Mouse (Mus musculus) limb, embryonic 12.5 days (tissue): Measurements from ENCODE around the gene Npl. TPM values are rescaled to one million over a fixed set of nuclear protein-coding genes. Genes with fewer than 3 reads are reported as not detected.
A peak's percentile ranks its signal among the peaks of the same experiment; 100 is the strongest.
"Not testable (repeated sequence)": the region's sequence is repeated elsewhere in the genome, so short reads cannot be mapped to it uniquely, and the experiment has no call there.

Experiments used
- ATAC-seq: fragments of 200-750 bp; cut with Nextera tagmentation; 2 replicates; pipeline ENCODE4 v1.8.0; 2017; ENCODE audit warnings: low read depth, moderate TSS enrichment; ENCODE audit not compliant: insufficient number of reproducible peaks, insufficient read depth, low FRiP score, low TSS enrichment
- H3K27ac ChIP-seq: fragments of 300-500 bp; sonication (generic); 2 replicates; pipeline ENCODE4 v1.5.1; 2016; ENCODE audit warnings: mild to moderate bottlenecking, moderate library complexity
- H3K27me3 ChIP-seq: fragments of 300-500 bp; sonication (generic); 2 replicates; pipeline ENCODE4 v1.6.1; 2016; ENCODE audit warnings: mild to moderate bottlenecking, moderate library complexity
- H3K36me3 ChIP-seq: fragments of 300-500 bp; sonication (generic); 2 replicates; pipeline ENCODE4 v1.6.1; 2016; ENCODE audit warnings: mild to moderate bottlenecking, moderate library complexity
- H3K4me1 ChIP-seq: fragments of 300-500 bp; sonication (generic); replicated peaks from 2 replicates; pipeline ENCODE4 v1.6.1; 2016
- H3K4me2 ChIP-seq: fragments of 300-500 bp; sonication (generic); 2 replicates; pipeline ENCODE4 v1.6.1; 2016; ENCODE audit warnings: mild to moderate bottlenecking, moderate library complexity
- H3K4me3 ChIP-seq: fragments of 300-500 bp; sonication (generic); replicated peaks from 2 replicates; pipeline ENCODE4 v1.5.1; 2016; ENCODE audit warnings: mild to moderate bottlenecking
- H3K9ac ChIP-seq: fragments of 300-500 bp; sonication (generic); replicated peaks from 2 replicates; pipeline ENCODE4 v1.6.1; 2016; ENCODE audit warnings: mild to moderate bottlenecking, moderate library complexity
- H3K9me3 ChIP-seq: fragments of 300-500 bp; sonication (generic); 2 replicates; pipeline ENCODE4 v1.6.1; 2016; ENCODE audit warnings: mild to moderate bottlenecking, moderate library complexity
- WGBS: fragments of 180-500 bp; shearing (Covaris S2); methylation state at CpG from one replicate; pipeline ENCODE4 v1.1.7; 2016; 5-methylcytosine and 5-hydroxymethylcytosine counted together
- polyA plus RNA-seq: library from polyadenylated mRNA; unstranded; fragments of >200 nt; fragmentation: Nextera tagmentation; extraction: Ambion mirVana; gene quantifications from 2 replicates; pipeline ENCODE4 v1.2.1, GENCODE M21; 2016

Gene Npl
- polyA plus RNA-seq, 1 experiment from 2014 or later, result 5.3 TPM

- no peak overlapping the region for H3K4me2 ChIP-seq
- ATAC-seq, result no peak
- H3K27me3 ChIP-seq, result no peaks in the 10 kb centered on the region
- H3K9me3 ChIP-seq, result no peaks in the 10 kb centered on the region
- H3K27ac ChIP-seq, result no peak overlapping the region
- H3K9ac ChIP-seq, result no peak overlapping the region
- WGBS, result 76% methylated on average over 3 of the region's 3 CpGs
- no peaks in the 10 kb centered on the region for H3K4me1 ChIP-seq
- H3K36me3 ChIP-seq, result no peaks in the 10 kb centered on the region
- H3K4me3 ChIP-seq, result no peak overlapping the region
Observed at GRCm38 (mm10) chr1:153540753-153541152, 9.1 kb downstream of the Npl start.

DNA sequence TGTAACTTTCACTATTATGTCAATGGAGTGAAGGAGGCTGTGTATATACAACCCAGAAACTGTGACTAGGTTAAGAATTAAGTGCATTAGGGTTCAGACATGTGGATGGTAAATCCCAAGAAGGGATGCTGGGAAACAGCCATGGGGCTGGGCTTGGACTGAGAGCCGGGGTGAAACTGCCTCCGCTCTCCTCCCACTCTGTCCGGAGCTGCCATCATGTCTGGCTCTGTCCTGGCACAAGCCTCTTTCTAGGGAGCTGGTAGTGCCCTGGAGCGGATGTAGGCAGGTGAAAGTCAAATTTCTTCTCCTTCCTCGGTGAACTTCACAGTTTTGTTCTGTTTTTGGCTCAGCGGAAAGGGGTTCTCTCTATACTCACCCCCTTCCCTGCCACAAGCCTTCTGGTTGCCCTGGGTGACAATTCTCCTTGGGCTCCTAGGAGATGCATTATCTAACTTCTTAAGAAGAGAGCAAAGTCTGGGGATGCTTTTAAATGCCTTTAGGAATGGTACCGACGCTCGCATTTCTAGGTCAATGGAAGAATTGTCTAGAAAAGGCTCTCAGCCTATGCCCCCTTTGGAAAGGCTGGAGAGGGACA lies 10.0 kb downstream of the Npl start:
- Histone ChIP-seq H3K9ac (no peak overlapping the region), H3K4me2 (no peak overlapping the region), H3K27me3 (no peaks in the 10 kb centered on the region), H3K27ac (no peak overlapping the region), H3K9me3 (no peaks in the 10 kb centered on the region), H3K4me1 (no peaks in the 10 kb centered on the region), H3K36me3 (no peaks in the 10 kb centered on the region), H3K4me3 (no peak overlapping the region)
- 84% methylated on average over 9 of the region's 9 CpGs for WGBS
- no peak for ATAC-seq

- Histone ChIP-seq H3K36me3 (no peaks in the 10 kb centered on the region), H3K4me2 (no peak overlapping the region), H3K4me3 (no peak overlapping the region), H3K9me3 (no peaks in the 10 kb centered on the region), H3K4me1 (peaks cover 11% of the 10 kb centered on the region; the same call in 1 of the 2 replicates), H3K9ac (no peak overlapping the region), H3K27ac (no peak overlapping the region), H3K27me3 (no peaks in the 10 kb centered on the region)
- ATAC-seq, result no peak
- WGBS, result 77% methylated on average over 9 of the region's 9 CpGs
Observed at GRCm38 (mm10) chr1:153535611-153536010, 14.2 kb downstream of the Npl start.

DNA sequence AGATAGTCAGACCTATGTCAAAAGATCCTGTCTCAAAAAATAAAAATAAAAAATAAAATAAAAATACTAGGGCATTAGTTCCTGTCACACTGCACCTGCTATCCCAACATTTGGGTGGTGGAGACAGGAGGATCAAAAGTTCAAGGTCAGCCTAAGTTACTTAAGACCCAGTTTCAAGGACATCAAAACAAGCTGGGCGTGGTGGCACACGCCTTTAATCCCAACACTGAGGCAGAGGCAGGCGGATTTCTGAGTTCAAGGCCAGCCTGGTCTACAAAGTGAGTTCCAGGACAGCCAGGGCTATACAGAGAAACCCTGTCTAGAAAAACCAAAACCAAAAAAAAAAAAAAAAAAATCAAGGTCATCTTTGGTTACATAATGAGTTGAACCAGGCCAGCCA lies 16.9 kb downstream of the Npl start:
- not testable (repeated sequence) for H3K4me2 ChIP-seq, H3K4me3 ChIP-seq, H3K9me3 ChIP-seq, H3K27me3 ChIP-seq, H3K36me3 ChIP-seq, H3K9ac ChIP-seq, ATAC-seq
- Histone ChIP-seq H3K27ac (peak overlapping the region; percentile 85; the same call in 1 of the 2 replicates), H3K4me1 (peaks cover 11% of the 10 kb centered on the region; the same call in 1 of the 2 replicates)
- WGBS, result 89% methylated on average over 3 of the region's 3 CpGs

GRCm38 (mm10) chr1:153532234-153532841 lies 17.5 kb downstream of the Npl start:
- Histone ChIP-seq H3K27me3 (no peaks in the 10 kb centered on the region), H3K27ac (peak overlapping the region; percentile 85), H3K4me2 (peak overlapping the region; percentile 39), H3K9me3 (no peaks in the 10 kb centered on the region), H3K9ac (peak overlapping the region; percentile 40; the same call in 1 of the 2 replicates), H3K4me3 (no peak overlapping the region), H3K36me3 (no peaks in the 10 kb centered on the region), H3K4me1 (peaks cover 11% of the 10 kb centered on the region; the same call in 1 of the 2 replicates)
- ATAC-seq, result 0 out of 2 replicates have a peak, but pooled peaks have one; percentile 29
- 22% methylated on average over 12 of the region's 12 CpGs for WGBS

- peak overlapping the region; percentile 39 for H3K4me2 ChIP-seq
- 37% methylated on average over 9 of the region's 9 CpGs for WGBS
- peak overlapping the region; percentile 40 for H3K9ac ChIP-seq
- peaks cover 11% of the 10 kb centered on the region; the same call in 1 of the 2 replicates for H3K4me1 ChIP-seq
- peak overlapping the region; percentile 85 for H3K27ac ChIP-seq
- no peaks in the 10 kb centered on the region for H3K9me3 ChIP-seq
- no peaks in the 10 kb centered on the region for H3K27me3 ChIP-seq
- H3K4me3 ChIP-seq, result no peak overlapping the region
- no peaks in the 10 kb centered on the region for H3K36me3 ChIP-seq
- no peak; the same call in 1 of the 2 replicates for ATAC-seq
Observed at GRCm38 (mm10) chr1:153531677-153532233, 18.1 kb downstream of the Npl start.

GRCm38 (mm10) chr1:153522116-153522515 lies 27.7 kb downstream of the Npl start:
- Histone ChIP-seq H3K4me1 (no peaks in the 10 kb centered on the region), H3K9ac (no peak overlapping the region), H3K9me3 (no peaks in the 10 kb centered on the region), H3K27me3 (no peaks in the 10 kb centered on the region), H3K4me2 (no peak overlapping the region), H3K27ac (no peak overlapping the region), H3K4me3 (no peak overlapping the region), H3K36me3 (no peaks in the 10 kb centered on the region)
- 53% methylated on average over 3 of the region's 3 CpGs for WGBS
- ATAC-seq, result no peak

DNA sequence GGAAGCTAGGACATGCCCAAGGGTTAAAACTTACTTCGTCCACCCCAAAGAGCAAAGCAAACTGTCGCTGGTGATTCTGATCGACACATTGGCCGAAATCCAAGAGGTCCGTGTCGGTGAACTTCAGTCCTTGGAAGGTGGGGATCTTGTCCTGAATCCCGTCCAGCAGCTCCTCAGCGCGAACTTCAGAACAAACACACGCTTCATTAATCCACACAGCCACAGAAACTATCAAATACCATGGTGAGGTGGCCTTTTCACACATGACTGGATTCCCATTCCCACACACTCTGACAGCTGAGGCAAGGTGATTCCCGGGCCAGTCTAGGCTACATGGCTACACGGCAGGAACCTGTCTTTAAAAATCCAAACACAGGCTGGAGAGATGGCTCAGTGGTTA lies 34.5 kb downstream of the Npl start:
- no peak overlapping the region for H3K9ac ChIP-seq
- H3K27me3 ChIP-seq, result no peaks in the 10 kb centered on the region
- no peaks in the 10 kb centered on the region for H3K9me3 ChIP-seq
- ATAC-seq, result no peak
- no peaks in the 10 kb centered on the region for H3K4me1 ChIP-seq
- WGBS, result 93% methylated on average over 12 of the region's 12 CpGs
- H3K36me3 ChIP-seq, result no peaks in the 10 kb centered on the region
- no peak overlapping the region for H3K4me2 ChIP-seq
- no peak overlapping the region for H3K4me3 ChIP-seq
- H3K27ac ChIP-seq, result no peak overlapping the region

DNA sequence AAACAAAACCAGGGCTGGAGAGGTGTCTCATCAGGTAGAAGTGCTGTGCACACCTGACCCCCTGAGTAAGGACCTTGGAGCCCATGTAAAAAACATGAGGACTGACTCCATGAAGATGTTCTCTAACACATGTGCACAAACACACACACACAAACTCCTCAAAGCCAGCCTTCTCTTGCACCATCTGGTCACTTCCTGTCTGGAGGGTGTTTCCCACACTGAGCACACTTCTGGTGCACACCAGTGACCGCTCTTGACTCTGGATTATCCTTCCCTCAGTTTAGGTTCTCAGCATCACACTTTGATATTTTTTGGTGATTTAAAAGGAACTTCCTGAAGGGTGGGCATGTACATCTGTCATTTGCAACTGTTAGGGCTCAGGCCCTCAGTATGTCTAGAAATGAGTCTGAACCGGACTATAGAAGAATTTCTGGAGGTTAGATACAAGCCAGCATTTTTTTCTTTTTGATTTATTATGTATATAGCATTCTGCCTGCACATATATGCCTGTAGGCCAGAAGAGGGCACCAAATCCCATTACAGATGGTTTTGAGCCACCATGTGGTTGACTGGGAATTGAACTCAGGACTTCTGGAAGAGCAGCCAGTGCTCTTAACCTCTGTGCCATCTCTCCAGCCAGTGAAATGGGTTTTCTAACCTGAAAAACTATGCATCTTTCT lies 39.4 kb downstream of the Npl start:
- ATAC-seq, result no peak
- H3K36me3 ChIP-seq, result no peaks in the 10 kb centered on the region
- H3K9ac ChIP-seq, result no peak overlapping the region
- no peak overlapping the region for H3K27ac ChIP-seq
- H3K9me3 ChIP-seq, result no peaks in the 10 kb centered on the region
- 63% methylated on average over 2 of the region's 2 CpGs for WGBS
- no peak overlapping the region for H3K4me2 ChIP-seq
- no peak overlapping the region for H3K4me3 ChIP-seq
- H3K4me1 ChIP-seq, result no peaks in the 10 kb centered on the region
- H3K27me3 ChIP-seq, result no peaks in the 10 kb centered on the region

DNA sequence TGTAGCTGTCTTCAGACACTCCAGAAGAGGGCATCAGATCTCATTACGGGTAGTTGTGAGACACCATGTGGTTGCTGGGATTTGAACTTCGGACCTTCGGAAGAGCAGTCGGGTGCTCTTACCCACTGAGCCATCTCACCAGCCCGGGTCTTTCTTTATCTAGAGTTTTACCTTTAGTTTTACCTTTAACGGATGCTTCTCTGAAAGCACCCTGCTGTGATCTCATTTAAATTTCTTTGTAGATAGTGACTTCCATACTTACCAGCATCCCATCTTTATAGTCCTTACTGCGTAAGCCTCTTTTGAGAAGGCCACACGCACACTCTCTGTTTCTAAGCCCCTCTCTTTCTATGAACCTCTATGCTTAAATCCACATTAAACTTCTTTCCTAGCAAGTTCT lies 40.3 kb downstream of the Npl start:
- not testable (repeated sequence) for ATAC-seq, H3K4me3 ChIP-seq, H3K27me3 ChIP-seq, H3K4me1 ChIP-seq, H3K9me3 ChIP-seq, H3K4me2 ChIP-seq, H3K36me3 ChIP-seq, H3K9ac ChIP-seq, H3K27ac ChIP-seq
- WGBS, result 59% methylated on average over 8 of the region's 8 CpGs

- no peaks in the 10 kb centered on the region for H3K27me3 ChIP-seq
- no peak overlapping the region for H3K27ac ChIP-seq
- ATAC-seq, result no peak
- no peaks in the 10 kb centered on the region for H3K36me3 ChIP-seq
- no peaks in the 10 kb centered on the region for H3K4me1 ChIP-seq
- no peak overlapping the region for H3K4me2 ChIP-seq
- H3K9me3 ChIP-seq, result no peaks in the 10 kb centered on the region
- H3K9ac ChIP-seq, result no peak overlapping the region
- no peak overlapping the region for H3K4me3 ChIP-seq
- WGBS, result 90% methylated on average over 6 of the region's 6 CpGs
Observed at GRCm38 (mm10) chr1:153509012-153509411, 40.8 kb downstream of the Npl start.
